Mouse (Mus musculus) embryonic facial prominence, embryonic 14.5 days (tissue): Measurements from ENCODE around the gene 2700049A03Rik. TPM values are rescaled to one million over a fixed set of nuclear protein-coding genes. Genes with fewer than 3 reads are reported as not detected.
"Not testable (repeated sequence)": the region's sequence is repeated elsewhere in the genome, so short reads cannot be mapped to it uniquely, and the experiment has no call there.

Experiments used
- ATAC-seq: fragments of 200-750 bp; cut with Nextera tagmentation; 2 replicates; pipeline ENCODE4 v1.8.0; 2017; ENCODE audit warnings: low read depth, moderate number of reproducible peaks, moderate TSS enrichment
- DNase-seq: peaks from one replicate; pipeline ENCODE4 v3.0.0-alpha.2; 2015; ENCODE audit warnings: low spot score
- H3K27ac ChIP-seq: fragments of 300-500 bp; sonication (generic); replicated peaks from 2 replicates; pipeline ENCODE4 v1.5.1; 2014; ENCODE audit warnings: low read depth, mild to moderate bottlenecking, low read length, moderate library complexity
- H3K27me3 ChIP-seq: fragments of 300-500 bp; sonication (generic); replicated peaks from 2 replicates; pipeline ENCODE4 v1.6.1; 2014; ENCODE audit warnings: low read length; ENCODE audit not compliant: control insufficient read depth, insufficient read depth
- H3K36me3 ChIP-seq: fragments of 300-500 bp; sonication (generic); 2 replicates; pipeline ENCODE4 v1.6.1; 2014; ENCODE audit warnings: low read length, mixed read lengths; ENCODE audit not compliant: control insufficient read depth, insufficient read depth
- H3K4me1 ChIP-seq: fragments of 300-500 bp; sonication (generic); 2 replicates; pipeline ENCODE4 v1.6.1; 2014; ENCODE audit warnings: antibody characterized with exemption, low read length; ENCODE audit not compliant: control insufficient read depth, insufficient read depth
- H3K4me2 ChIP-seq: fragments of 300-500 bp; sonication (generic); 2 replicates; pipeline ENCODE4 v1.6.1; 2014; ENCODE audit warnings: low read depth, mild to moderate bottlenecking, low read length, moderate library complexity, mixed read lengths
- H3K4me3 ChIP-seq: fragments of 300-500 bp; sonication (generic); 2 replicates; pipeline ENCODE4 v1.5.1; 2014; ENCODE audit warnings: low read depth, mild to moderate bottlenecking, low read length
- H3K9ac ChIP-seq: fragments of 300-500 bp; sonication (generic); 2 replicates; pipeline ENCODE4 v1.6.1; 2014; ENCODE audit warnings: low read depth, mild to moderate bottlenecking, low read length, moderate library complexity, mixed read lengths
- H3K9me3 ChIP-seq: fragments of 300-500 bp; sonication (generic); 2 replicates; pipeline ENCODE4 v1.6.1; 2016; ENCODE audit warnings: low read length; ENCODE audit not compliant: control insufficient read depth
- WGBS: fragments of 180-500 bp; shearing (Covaris S2); extraction: QIAGEN DNeasy Blood & Tissue Kit; methylation state at CpG from one replicate; pipeline ENCODE4 v1.1.7; 2014; 5-methylcytosine and 5-hydroxymethylcytosine counted together
- polyA plus RNA-seq: library from polyadenylated mRNA; unstranded; fragments of >200 nt; fragmentation: Nextera tagmentation; extraction: Ambion mirVana; gene quantifications from 2 replicates; pipeline ENCODE4 v1.2.1, GENCODE M21; 2014

The 2700049A03Rik gene
- polyA plus RNA-seq = 11.2 and 13.1 TPM in 2 replicates

DNA sequence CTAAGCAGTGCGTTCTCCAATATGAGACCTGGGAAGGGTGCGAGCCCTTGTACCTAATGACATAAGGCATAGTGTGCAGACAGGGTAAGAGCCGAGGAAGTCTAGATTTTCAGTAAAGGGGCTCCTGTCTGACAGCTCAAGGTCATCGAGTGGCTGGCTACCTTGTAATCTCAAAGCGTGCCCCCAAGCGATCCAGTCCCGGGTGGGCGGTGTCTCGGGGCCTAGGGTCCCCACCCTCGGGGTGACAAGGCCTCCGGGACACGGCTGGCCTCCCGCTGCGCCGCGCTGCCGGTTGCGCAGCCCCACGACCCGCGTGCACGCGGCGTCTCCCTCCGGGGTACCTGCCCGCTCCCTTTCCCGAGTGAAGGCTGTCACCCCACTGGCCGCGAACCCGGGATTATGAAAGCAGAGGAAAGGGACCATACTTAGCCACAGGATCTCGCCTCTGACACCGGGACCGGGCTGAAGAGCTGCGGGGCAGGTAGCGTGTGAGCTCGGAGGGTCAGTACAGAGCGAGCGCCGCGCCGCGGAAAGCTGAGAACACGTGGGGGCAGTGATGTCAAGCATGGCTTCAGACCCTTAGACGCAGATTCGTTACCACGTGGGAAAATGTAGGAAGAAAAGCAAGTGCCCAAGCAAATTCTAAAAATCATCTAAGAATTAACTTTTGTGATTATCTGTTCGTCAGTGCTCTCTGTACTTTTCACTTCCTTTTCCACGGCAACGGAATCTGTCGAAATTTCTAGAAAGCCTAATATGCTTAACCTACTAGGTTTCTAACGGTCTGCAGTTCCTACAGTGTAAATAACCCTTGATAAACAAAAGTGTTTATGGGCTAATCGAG lies at the start of gene 2700049A03Rik, which contains the start of gene Timm9:
Gene 2700049A03Rik, plus strand, starts transcription at position 719 of the 844 bp plus-strand sequence.
Gene Timm9, minus strand, starts transcription at position 555 of the 844 bp plus-strand sequence.
- peaks cover 38% of the 10 kb centered on the region for H3K36me3 ChIP-seq
- WGBS = under 1% methylated on average over 50 of the region's 52 CpGs
- no peaks in the 10 kb centered on the region for H3K9me3 ChIP-seq
- peak within 1 kb of the TSS; percentile 72 for H3K27ac ChIP-seq
- peak within 1 kb of the TSS; percentile 89 for H3K9ac ChIP-seq
- DNase-seq (peak; percentile 89), ATAC-seq (peak; percentile 93)
- H3K4me3 ChIP-seq = peak within 1 kb of the TSS; percentile 80
- no peaks in the 10 kb centered on the region for H3K27me3 ChIP-seq
- peaks cover 12% of the 10 kb centered on the region for H3K4me1 ChIP-seq
- H3K4me2 ChIP-seq = peak within 1 kb of the TSS; percentile 89

DNA sequence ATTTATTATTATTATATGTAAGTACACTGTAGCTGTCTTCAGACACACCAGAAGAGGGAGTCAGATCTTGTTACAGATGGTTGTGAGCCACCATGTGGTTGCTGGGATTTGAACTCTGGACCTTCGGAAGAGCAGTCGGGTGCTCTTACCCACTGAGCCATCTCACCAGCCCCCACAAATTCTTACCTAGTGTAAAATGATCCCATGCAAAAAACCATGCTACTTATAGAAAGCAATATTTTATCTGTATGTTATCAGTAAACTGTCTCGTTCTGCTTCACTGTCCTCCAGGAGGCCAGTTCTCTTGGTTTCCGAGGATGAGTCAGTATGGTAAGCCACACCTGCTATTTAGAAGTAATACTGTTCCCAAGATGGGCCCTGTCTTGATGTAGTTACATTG lies 32.4 kb upstream of the 2700049A03Rik start:
- H3K4me2 ChIP-seq, H3K27me3 ChIP-seq, H3K9me3 ChIP-seq, DNase-seq, H3K9ac ChIP-seq, H3K4me3 ChIP-seq, ATAC-seq, H3K27ac ChIP-seq, H3K4me1 ChIP-seq, H3K36me3 ChIP-seq: not testable (repeated sequence)
- WGBS = 82% methylated on average over 4 of the region's 4 CpGs

DNA sequence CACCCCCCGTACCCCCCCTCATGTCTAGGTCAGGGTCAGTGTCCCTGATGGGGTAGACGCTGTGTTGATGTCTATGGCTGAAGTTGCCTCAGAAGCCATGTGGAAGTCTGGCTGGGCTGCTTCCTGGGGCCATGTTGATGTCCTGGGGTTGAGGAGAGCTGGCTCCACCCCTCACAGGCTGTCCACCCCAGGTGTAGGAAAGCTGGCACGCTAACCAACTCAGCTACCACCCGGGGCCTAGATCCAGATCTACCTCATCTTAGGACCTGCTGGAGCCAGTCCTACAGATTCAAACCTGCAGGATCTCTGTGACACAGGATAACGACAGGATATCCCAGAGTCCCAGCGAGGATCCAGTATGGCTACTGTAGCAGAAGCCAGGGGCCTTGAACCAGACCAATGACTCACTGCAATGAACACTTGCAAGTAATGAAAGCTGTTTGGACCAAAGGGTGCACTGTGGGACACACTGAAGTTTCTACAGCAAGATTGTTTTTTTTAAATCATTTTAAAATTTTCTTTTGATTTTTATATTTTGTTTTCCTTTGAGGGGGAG lies 29.4 kb upstream of the 2700049A03Rik start:
- H3K9ac ChIP-seq = no peak overlapping the region
- H3K4me3 ChIP-seq = no peak overlapping the region
- H3K4me2 ChIP-seq = no peak overlapping the region
- DNase-seq (no peak), ATAC-seq (no peak)
- 86% methylated on average over 6 of the region's 6 CpGs for WGBS
- H3K4me1 ChIP-seq = no peaks in the 10 kb centered on the region
- no peak overlapping the region for H3K27ac ChIP-seq
- no peaks in the 10 kb centered on the region for H3K9me3 ChIP-seq
- no peaks in the 10 kb centered on the region for H3K27me3 ChIP-seq
- no peaks in the 10 kb centered on the region for H3K36me3 ChIP-seq

DNA sequence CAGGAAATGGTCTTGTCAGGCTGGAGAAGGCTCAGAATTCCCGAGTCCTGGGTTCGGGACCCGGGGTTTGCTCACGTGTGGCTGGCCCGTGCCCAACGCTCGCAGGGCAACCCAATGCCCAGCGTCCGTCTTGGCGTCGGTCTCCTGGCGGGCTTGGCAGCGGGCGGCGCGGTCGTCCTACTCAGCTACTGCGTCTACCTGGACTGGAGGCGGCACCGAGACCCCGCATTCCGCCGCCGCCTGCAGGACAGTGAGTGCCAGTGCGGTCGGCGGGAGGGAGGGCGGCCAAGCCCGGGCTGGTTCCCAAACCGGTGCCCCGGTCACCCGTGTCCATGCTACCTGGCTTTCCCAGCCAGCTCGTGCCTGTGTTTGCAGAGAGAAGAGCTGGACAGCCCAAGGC lies 25.3 kb upstream of the 2700049A03Rik start, which contains the start of gene Tomm20l:
Gene Tomm20l, plus strand, starts transcription at position 98 of the 400 bp plus-strand sequence.
- Histone ChIP-seq H3K27ac (no peak within 1 kb of the TSS), H3K9me3 (no peaks in the 10 kb centered on the region), H3K4me3 (peak within 1 kb of the TSS; percentile 19), H3K9ac (peak within 1 kb of the TSS; percentile 47), H3K36me3 (no peaks in the 10 kb centered on the region), H3K4me2 (peak within 1 kb of the TSS; percentile 52), H3K4me1 (no peaks in the 10 kb centered on the region), H3K27me3 (no peaks in the 10 kb centered on the region)
- WGBS = 10% methylated on average over 28 of the region's 33 CpGs
- ATAC-seq = 0 out of 2 replicates have a peak, but pooled peaks have one; percentile 41
- peak; percentile 4 for DNase-seq

DNA sequence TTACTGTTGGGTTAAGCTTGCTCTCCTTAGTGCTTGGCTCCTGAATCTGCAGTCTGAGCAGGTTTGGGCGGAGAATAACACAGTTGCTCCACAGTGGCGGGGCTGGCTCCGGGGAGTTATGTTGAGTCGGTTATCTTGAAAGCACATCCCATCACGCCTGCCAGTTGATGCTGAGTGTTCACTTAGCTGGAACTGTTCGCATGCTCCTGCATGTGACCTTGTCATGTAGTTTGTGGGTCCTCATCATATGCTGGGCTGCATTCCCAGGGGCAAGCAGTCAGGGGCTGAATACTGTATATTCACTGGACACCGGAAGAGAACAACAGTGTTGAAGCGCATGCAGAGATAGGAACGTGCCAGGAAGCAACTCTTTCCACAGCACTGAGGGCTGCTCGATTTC lies 23.6 kb upstream of the 2700049A03Rik start:
- no peak overlapping the region for H3K9ac ChIP-seq
- no peak overlapping the region for H3K4me2 ChIP-seq
- no peak overlapping the region for H3K4me3 ChIP-seq
- no peak overlapping the region for H3K27ac ChIP-seq
- H3K36me3 ChIP-seq = no peaks in the 10 kb centered on the region
- H3K27me3 ChIP-seq = no peaks in the 10 kb centered on the region
- H3K9me3 ChIP-seq = no peaks in the 10 kb centered on the region
- DNase-seq (peak; percentile 16), ATAC-seq (no peak; the same call in 1 of the 2 replicates)
- 72% methylated on average over 10 of the region's 10 CpGs for WGBS
- H3K4me1 ChIP-seq = no peaks in the 10 kb centered on the region

DNA sequence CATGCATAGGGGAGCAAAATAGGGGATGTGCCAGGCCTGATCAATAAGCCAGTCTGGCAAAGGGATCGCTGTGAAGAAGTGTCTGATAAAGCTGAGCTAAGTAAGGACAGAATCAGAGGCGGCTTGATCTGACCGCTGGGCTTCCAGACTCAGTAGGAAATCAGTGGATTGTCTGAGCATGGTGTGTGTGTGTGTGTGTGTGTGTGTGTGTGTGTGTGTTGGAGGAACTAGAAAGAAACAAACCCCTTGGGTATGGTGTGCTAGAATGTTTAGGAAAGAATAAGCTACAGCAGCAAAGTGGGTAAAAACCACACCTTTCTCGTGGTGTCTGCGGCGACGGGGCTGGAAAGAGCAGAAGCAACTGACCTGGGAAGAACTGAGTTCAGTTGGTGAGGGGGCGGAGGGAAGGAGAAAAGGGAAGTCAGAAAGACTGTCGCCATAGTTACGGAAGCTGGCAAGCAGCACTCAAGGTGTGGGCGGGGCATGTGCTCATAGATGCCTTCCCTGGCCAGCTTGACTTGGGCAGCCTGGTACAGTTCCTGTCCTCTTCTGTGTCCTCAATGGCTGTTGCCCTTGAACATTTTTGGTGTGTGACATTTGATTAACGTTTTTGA lies 22.9 kb upstream of the 2700049A03Rik start:
- ATAC-seq (peak; percentile 72; the same call in 1 of the 2 replicates), DNase-seq (peak; percentile 75)
- Histone ChIP-seq H3K9me3 (no peaks in the 10 kb centered on the region), H3K27ac (no peak overlapping the region), H3K4me3 (no peak overlapping the region), H3K36me3 (no peaks in the 10 kb centered on the region), H3K4me1 (no peaks in the 10 kb centered on the region), H3K4me2 (0 out of 2 replicates have a peak overlapping the region, but pooled peaks have one; percentile 12), H3K9ac (no peak overlapping the region), H3K27me3 (no peaks in the 10 kb centered on the region)
- WGBS = 41% methylated on average over 12 of the region's 12 CpGs

DNA sequence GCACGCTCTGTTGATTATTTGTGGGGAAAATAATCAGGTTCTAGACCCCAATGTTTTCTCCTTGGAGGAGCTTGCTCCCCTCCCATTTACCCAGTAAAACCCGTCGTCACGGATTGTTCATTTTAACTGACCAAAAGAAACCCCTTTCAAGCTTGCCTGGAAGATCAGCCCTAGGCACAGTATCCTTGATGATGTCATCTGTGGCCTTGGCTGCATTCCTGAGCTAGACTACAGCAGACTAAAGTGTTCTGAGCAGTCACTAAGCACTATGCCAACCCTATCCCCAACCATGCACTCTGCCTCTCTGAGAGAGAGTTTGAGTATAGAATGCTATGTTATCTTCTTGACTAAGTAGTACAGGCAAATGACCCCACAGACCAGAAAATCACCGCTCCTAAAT lies 20.2 kb upstream of the 2700049A03Rik start:
- WGBS = 73% methylated on average over 5 of the region's 5 CpGs
- no peak for ATAC-seq
- no peak overlapping the region for H3K9ac ChIP-seq
- no peak overlapping the region for H3K4me3 ChIP-seq
- H3K36me3 ChIP-seq = no peaks in the 10 kb centered on the region
- no peak overlapping the region for H3K4me2 ChIP-seq
- DNase-seq = no peak
- H3K9me3 ChIP-seq = no peaks in the 10 kb centered on the region
- no peaks in the 10 kb centered on the region for H3K27me3 ChIP-seq
- H3K27ac ChIP-seq = no peak overlapping the region
- no peaks in the 10 kb centered on the region for H3K4me1 ChIP-seq

DNA sequence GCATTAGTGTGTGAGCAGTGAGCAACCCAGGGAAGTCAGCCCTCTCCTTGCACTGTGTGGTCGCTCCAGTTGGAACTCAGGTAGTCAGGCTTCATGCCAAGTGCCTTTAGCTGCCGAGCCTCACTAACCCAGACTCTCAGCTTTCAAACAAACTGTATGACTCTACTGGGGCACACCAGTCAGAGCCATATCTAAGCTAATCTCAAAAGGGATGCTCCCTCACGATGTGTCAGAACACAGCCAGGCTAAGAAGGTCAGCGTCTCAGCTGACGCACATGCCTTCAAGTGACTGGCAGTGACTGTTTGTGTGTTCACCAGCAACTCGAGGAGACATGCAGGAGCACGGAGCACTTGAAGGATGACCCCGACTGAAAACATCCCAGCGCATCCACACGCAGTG lies 13.9 kb upstream of the 2700049A03Rik start:
- no peak for DNase-seq
- no peaks in the 10 kb centered on the region for H3K4me1 ChIP-seq
- H3K36me3 ChIP-seq = peaks cover 36% of the 10 kb centered on the region
- no peak overlapping the region for H3K4me2 ChIP-seq
- no peaks in the 10 kb centered on the region for H3K27me3 ChIP-seq
- H3K4me3 ChIP-seq = no peak overlapping the region
- ATAC-seq = no peak
- H3K27ac ChIP-seq = no peak overlapping the region
- WGBS = 90% methylated on average over 10 of the region's 10 CpGs
- H3K9me3 ChIP-seq = no peaks in the 10 kb centered on the region
- H3K9ac ChIP-seq = no peak overlapping the region
